Mouse (Mus musculus) left cerebral cortex, postnatal 36 days (tissue): ENCODE measurements around the gene Eri3. TPM values are rescaled to one million over a fixed set of nuclear protein-coding genes. Genes with fewer than 3 reads are reported as not detected.

Experiments
- DNase-seq, 2 experiments: peaks; one replicate each; pipeline ENCODE4 v3.0.0; 2021 to 2022; ENCODE audit warnings: low spot score in 2 of 2, mixed read lengths in 1 of 2
- intact Hi-C: fragments of 180-260 bp; cut with DNase I; formaldehyde crosslinking; loops from one replicate; pipeline ENCODE4 v1.15.1; 2025
- total RNA-seq, 2 experiments: library from RNA; stranded (reverse); gene quantifications; 2 replicates each; pipeline ENCODE4 v1.2.3; 2021

Gene Eri3
- total RNA-seq = 100 to 1,000 TPM; 215 to 252 TPM

DNA sequence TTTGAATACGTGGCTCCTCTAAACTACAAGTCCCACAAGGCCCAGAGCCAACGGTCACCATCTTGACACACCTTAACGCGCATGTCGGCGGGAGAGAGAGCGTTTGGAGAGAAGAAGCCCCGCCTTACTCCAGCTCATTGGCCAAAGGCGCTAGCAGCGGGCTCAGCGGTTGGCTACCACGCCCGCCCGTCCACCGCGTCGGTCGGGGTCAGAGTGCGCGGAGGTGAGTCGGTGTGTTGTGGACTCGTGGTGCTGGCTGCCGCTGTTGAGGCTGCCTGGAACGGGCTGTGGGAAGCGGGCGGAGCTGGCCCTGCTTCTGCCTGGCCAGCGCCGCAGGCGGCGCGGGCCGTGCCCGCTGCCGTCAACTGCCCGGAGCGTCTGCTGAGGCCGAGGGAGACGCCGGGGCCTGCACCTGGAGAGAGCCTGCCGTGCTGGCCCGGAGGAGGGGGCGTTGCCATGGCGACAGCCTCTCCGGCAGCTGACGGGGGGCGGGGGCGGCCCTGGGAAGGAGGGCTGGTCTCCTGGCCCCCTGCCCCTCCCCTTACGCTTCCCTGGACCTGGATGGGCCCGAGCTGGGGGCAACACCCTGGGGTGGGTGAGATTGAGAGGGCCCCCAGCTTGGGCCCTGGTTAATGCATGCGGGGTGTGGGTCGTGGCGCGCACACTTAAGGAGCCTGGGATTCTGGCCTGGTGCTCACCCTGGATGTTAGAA lies at the start of gene Eri3:
Eri3 (plus strand) TSS at position 226 of the 712 bp plus-strand sequence.
- peak; percentile 99 for DNase-seq
- intact Hi-C loops = no loop called here

- intact Hi-C loops = no loop called here
- no peak for DNase-seq
Observed at GRCm38 (mm10) chr4:117518246-117518645, 31.9 kb upstream of the Eri3 start.

DNA sequence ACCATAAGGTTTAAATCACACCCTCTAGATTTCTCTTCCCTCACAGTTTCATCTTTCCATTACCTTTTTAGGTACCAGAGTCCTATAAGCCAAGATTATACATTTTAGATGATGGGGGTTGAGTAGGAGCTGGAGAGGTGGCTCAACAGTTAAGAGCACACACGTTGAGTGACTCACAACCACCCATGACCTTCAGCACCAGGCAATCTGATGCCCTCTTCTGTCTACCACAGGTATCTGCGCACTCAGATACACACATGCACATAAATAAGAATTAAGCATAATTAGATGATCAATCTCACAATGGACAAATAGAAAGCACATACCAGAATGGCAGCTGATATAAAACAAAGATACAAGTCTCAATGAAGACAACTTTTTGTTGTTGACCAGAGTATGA lies 28.8 kb upstream of the Eri3 start:
- no peak for DNase-seq
- intact Hi-C loops = no loop called here

DNA sequence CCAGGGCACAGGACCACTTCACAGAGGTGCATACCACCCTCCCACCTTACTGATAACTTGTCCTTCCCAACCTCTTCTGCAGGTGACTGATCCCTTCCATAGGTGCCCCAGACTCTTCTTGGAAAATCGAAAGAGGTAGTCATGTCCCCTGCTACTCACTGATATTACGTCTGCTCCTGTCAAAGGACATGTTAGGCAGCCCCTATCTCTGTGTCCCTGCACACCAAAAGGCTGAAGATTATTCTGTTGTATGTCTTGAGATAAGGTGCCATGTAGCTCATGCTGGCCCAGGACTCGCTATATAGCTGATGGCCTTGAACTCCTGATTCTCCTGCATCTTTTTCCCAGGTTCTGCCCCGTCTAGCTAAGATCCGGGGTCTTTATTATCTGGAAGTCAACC lies 24.2 kb upstream of the Eri3 start:
- DNase-seq = no peak
- intact Hi-C loops = no loop called here

GRCm38 (mm10) chr4:117527116-117527899 lies 22.9 kb upstream of the Eri3 start:
- intact Hi-C loops = no loop called here
- DNase-seq = no peak

DNA sequence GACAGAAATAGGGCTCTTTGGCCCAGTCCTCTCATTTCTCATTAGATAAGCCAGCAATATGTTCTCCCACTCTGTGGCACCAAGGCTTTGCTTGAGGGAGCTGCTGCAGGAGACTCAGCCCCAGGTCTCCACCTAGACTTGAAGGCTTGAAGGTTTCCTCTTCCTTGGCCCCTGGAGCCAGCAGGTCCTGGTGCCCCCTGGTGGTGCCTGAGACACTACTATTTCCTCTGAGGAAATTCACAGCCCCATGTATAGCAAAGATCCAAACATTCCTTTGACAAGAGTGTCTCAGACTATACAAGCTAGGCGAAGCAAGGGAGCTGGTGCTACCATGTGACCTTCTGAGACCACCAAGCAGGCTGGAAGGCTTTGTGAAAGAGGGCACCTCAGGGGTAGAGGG lies 22.2 kb upstream of the Eri3 start:
- intact Hi-C loops = loop anchor here (2.0 kb wide), 2 partner anchors 205 to 257 kb away; no protein-coding TSS in a partner anchor
- DNase-seq = peak in 1 of 2 experiments; percentile 12

DNA sequence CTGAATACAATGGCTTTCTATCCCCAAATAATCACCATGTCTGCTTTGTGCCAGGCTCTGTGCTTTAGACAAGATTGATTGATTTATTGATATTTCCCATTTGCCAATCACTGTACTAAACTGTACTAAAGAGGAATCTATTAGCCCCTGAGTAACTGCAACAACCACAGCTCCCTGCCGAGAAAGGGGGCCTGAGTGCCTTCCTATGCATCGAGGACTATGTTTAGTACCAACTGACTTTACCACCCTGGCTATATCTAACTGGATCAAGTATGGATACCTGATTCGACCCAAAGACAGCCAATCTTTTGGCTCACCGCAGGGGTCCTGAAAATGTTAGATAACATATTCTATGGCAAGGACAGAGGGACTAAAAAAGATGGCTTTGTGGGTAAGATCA lies 20.3 kb upstream of the Eri3 start:
- no peak for DNase-seq
- intact Hi-C loops = loop anchor here (2.0 kb wide), 2 partner anchors 207 to 259 kb away; no protein-coding TSS in a partner anchor

GRCm38 (mm10) chr4:117535496-117536200 lies 14.5 kb upstream of the Eri3 start:
- no peak for DNase-seq
- intact Hi-C loops = no loop called here

DNA sequence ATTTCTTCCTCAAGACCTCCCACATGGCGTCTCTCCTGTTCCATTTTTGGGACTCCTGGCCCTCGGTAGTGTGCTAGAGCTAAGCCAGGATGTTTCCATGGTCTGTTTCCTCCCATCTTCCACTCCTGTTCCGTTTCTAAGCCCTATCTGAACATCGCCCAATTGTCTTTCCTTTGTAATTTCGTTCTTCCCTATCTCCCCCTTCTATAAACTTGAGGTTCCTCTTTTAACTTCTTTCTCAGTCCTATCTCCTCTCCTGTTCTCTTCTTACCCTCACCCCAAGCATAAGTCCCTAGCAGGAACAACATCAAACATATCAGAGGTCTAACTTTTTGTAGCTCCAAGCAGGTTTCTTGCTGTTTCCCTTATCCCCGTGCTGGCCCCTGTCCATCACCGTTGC lies 13.2 kb upstream of the Eri3 start:
- DNase-seq = no peak
- intact Hi-C loops = no loop called here

- no peak for DNase-seq
- intact Hi-C loops = no loop called here
Observed at GRCm38 (mm10) chr4:117539329-117539980, 10.7 kb upstream of the Eri3 start.

DNA sequence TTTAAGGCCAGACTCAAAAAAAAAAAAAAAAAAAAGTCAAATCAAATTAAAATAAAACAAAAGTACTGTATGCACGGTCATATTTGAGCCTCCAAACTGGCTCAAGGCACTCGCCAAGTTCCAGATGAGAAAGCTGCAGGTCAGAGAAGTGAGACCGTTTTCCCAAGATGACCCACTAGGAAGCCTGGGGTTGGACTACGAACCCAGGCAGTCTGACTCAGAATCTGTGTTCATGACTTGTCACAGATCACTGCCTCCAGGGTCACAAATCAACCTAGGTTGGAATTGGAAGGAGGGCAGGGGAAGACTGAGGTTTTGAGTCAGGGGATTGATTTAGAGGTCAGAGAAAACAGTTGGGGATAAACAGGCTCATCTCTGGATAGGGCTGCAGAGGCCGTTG lies 9.6 kb upstream of the Eri3 start:
- intact Hi-C loops = no loop called here
- DNase-seq = no peak

GRCm38 (mm10) chr4:117545448-117545847 lies 4.7 kb upstream of the Eri3 start:
- DNase-seq = no peak
- intact Hi-C loops = no loop called here

- intact Hi-C loops = no loop called here
- no peak for DNase-seq
Observed at GRCm38 (mm10) chr4:117546616-117547015, 3.5 kb upstream of the Eri3 start.

- intact Hi-C loops = no loop called here
- DNase-seq = no peak
Observed at GRCm38 (mm10) chr4:117549576-117549975, 589 bp upstream of the Eri3 start.

DNA sequence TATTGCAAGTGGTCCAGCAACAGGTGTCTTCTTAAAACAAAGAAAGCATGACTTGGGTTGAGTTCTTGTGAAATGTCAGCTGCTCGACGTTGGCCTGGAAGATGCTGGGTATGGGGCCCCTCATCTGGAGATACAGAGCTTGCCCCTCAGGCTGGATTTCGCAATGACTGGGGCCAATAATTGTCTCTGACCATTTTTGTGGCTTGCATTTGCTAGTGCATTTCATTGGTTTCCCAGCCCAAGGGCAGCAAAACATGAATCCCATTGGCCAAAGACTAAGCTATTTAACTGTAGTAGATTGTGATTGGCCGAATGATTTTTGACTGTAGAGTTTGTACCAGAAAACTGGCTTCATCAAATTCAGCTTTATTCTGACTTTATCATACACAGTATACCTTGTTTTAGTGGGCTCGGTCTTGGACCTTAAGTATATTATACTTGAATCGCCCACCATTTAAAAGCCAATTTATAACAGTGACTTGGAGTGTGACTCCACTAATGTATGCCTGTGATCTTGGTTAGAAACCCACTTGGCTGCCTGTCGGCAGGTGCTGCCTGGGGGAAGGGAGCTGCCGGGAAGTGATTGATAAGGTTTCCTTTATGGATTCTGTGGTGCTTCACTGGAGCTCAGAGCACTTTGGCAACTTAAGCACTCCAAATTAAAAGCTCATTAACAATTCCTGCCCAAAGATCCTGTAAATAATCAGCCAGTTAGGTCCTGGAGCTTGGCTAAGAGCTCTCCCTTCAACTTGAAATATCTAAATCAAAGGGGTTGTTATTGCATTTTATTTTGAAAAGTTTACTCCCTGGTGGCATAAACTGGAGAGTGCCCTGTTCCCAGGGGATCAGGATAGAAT lies 1.2 kb downstream of the Eri3 start:
- intact Hi-C loops = no loop called here
- DNase-seq = no peak

GRCm38 (mm10) chr4:117555495-117555894 lies 5.3 kb downstream of the Eri3 start:
- no peak for DNase-seq
- intact Hi-C loops = no loop called here

- intact Hi-C loops = no loop called here
- DNase-seq = no peak
Observed at GRCm38 (mm10) chr4:117556372-117556771, 6.2 kb downstream of the Eri3 start.

DNA sequence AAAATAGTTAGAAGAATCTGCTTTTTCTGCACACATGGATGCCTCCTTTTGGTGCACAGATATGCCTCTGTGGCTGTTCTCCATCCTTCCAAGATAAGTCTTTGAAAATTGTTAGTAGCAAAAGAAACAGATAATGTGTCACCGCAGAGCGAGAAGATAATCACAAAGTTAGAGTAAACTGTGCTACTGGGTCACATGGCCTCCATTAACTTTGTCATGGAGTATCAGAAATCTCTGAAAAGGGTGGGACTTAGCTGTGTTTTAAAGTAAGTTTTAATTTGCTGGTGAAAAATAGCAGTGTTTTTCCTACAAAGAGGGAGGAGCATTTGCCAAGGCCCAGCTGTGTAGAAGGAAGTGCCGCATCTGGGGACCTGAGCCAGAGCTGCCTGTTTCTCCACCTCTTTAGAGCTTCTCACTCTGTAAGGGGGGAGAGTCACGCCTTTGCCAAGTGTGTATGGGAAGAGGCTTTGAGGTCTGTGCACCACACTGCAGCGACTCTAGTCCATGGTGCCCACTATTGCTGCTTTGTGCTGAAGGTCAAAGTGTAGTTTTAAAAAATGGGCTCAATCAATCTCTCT lies 7.0 kb downstream of the Eri3 start:
- intact Hi-C loops = no loop called here
- DNase-seq = no peak

- intact Hi-C loops = no loop called here
- DNase-seq = no peak
Observed at GRCm38 (mm10) chr4:117563967-117564366, 13.8 kb downstream of the Eri3 start.
